Mouse (Mus musculus) midbrain, embryonic 15.5 days (tissue): Measurements from ENCODE around the gene Tespa1. TPM values are rescaled to one million over a fixed set of nuclear protein-coding genes. Genes with fewer than 3 reads are reported as not detected.
"Not testable (repeated sequence)": the region's sequence is repeated elsewhere in the genome, so short reads cannot be mapped to it uniquely, and the experiment has no call there.

ENCODE experiments used
- ATAC-seq: fragments of 200-750 bp; cut with Nextera tagmentation; replicated peaks from 2 replicates; pipeline ENCODE4 v1.8.0; 2017; ENCODE audit warnings: moderate TSS enrichment
- H3K27ac ChIP-seq: fragments of 300-500 bp; sonication (generic); 2 replicates; pipeline ENCODE4 v1.5.1; 2015; ENCODE audit warnings: mild to moderate bottlenecking, inconsistent platforms
- H3K27me3 ChIP-seq: fragments of 300-500 bp; sonication (generic); replicated peaks from 2 replicates; pipeline ENCODE4 v1.6.1; 2015; ENCODE audit warnings: inconsistent platforms
- H3K36me3 ChIP-seq: fragments of 300-500 bp; sonication (generic); replicated peaks from 2 replicates; pipeline ENCODE4 v1.6.1; 2015; ENCODE audit warnings: inconsistent platforms
- H3K4me1 ChIP-seq: fragments of 300-500 bp; sonication (generic); 2 replicates; pipeline ENCODE4 v1.6.1; 2015; ENCODE audit warnings: inconsistent platforms
- H3K4me2 ChIP-seq: fragments of 300-500 bp; sonication (generic); 2 replicates; pipeline ENCODE4 v1.6.1; 2015; ENCODE audit warnings: inconsistent platforms, mild to moderate bottlenecking, moderate library complexity
- H3K4me3 ChIP-seq: fragments of 300-500 bp; sonication (generic); 2 replicates; pipeline ENCODE4 v1.5.1; 2015; ENCODE audit warnings: mild to moderate bottlenecking, inconsistent platforms
- H3K9ac ChIP-seq: fragments of 300-500 bp; sonication (generic); 2 replicates; pipeline ENCODE4 v1.6.1; 2015; ENCODE audit warnings: mild to moderate bottlenecking, inconsistent platforms
- H3K9me3 ChIP-seq: fragments of 300-500 bp; sonication (generic); 2 replicates; pipeline ENCODE4 v1.6.1; 2016; ENCODE audit warnings: inconsistent platforms
- WGBS: fragments of 180-500 bp; shearing (Covaris S2); methylation state at CpG from one replicate; pipeline ENCODE4 v1.1.7; 2015; ENCODE audit warnings: mixed read lengths; 5-methylcytosine and 5-hydroxymethylcytosine counted together
- polyA plus RNA-seq: library from polyadenylated mRNA; unstranded; fragments of >200 nt; fragmentation: Nextera tagmentation; extraction: Ambion mirVana; gene quantifications from 2 replicates; pipeline ENCODE4 v1.2.1, GENCODE M21; 2015

Tespa1 gene
- polyA plus RNA-seq, 1 experiment from 2014 or later: 0.18 TPM

GRCm38 (mm10) chr10:130368384-130368783, 45.7 kb downstream of the Tespa1 start:
- no peaks in the 10 kb centered on the region for H3K9me3 ChIP-seq
- H3K4me2 ChIP-seq: no peak overlapping the region
- H3K4me3 ChIP-seq: no peak overlapping the region
- no peak overlapping the region for H3K9ac ChIP-seq
- no peak overlapping the region for H3K27ac ChIP-seq
- H3K4me1 ChIP-seq: no peaks in the 10 kb centered on the region
- no peaks in the 10 kb centered on the region for H3K36me3 ChIP-seq
- no peaks in the 10 kb centered on the region for H3K27me3 ChIP-seq
- no peak for ATAC-seq

GRCm38 (mm10) chr10:130370005-130370682, 47.5 kb downstream of the Tespa1 start:
- H3K4me3 ChIP-seq: no peak overlapping the region
- H3K4me1 ChIP-seq: no peaks in the 10 kb centered on the region
- no peaks in the 10 kb centered on the region for H3K36me3 ChIP-seq
- H3K9ac ChIP-seq: no peak overlapping the region
- H3K4me2 ChIP-seq: no peak overlapping the region
- WGBS: 90% methylated on average over 2 of the region's 2 CpGs
- no peaks in the 10 kb centered on the region for H3K27me3 ChIP-seq
- ATAC-seq: no peak
- no peak overlapping the region for H3K27ac ChIP-seq
- H3K9me3 ChIP-seq: no peaks in the 10 kb centered on the region

- Histone ChIP-seq H3K36me3 (no peaks in the 10 kb centered on the region), H3K27ac (no peak overlapping the region), H3K4me2 (no peak overlapping the region), H3K9ac (no peak overlapping the region), H3K4me1 (no peaks in the 10 kb centered on the region), H3K27me3 (no peaks in the 10 kb centered on the region), H3K4me3 (no peak overlapping the region), H3K9me3 (no peaks in the 10 kb centered on the region)
- 51% methylated on average over 1 of the region's 1 CpGs for WGBS
- no peak for ATAC-seq
Observed at GRCm38 (mm10) chr10:130371644-130372043, 49.0 kb downstream of the Tespa1 start.

GRCm38 (mm10) chr10:130372491-130373173, 50.0 kb downstream of the Tespa1 start:
- no peak overlapping the region for H3K4me2 ChIP-seq
- 81% methylated on average over 2 of the region's 2 CpGs for WGBS
- no peaks in the 10 kb centered on the region for H3K27me3 ChIP-seq
- no peak for ATAC-seq
- H3K9ac ChIP-seq: no peak overlapping the region
- H3K4me3 ChIP-seq: no peak overlapping the region
- no peak overlapping the region for H3K27ac ChIP-seq
- H3K4me1 ChIP-seq: no peaks in the 10 kb centered on the region
- H3K9me3 ChIP-seq: no peaks in the 10 kb centered on the region
- no peaks in the 10 kb centered on the region for H3K36me3 ChIP-seq

GRCm38 (mm10) chr10:130375145-130375544, 52.5 kb downstream of the Tespa1 start:
- H3K9me3 ChIP-seq: no peaks in the 10 kb centered on the region
- 92% methylated on average over 2 of the region's 2 CpGs for WGBS
- no peak overlapping the region for H3K4me2 ChIP-seq
- no peaks in the 10 kb centered on the region for H3K36me3 ChIP-seq
- no peak overlapping the region for H3K4me3 ChIP-seq
- no peak for ATAC-seq
- H3K27me3 ChIP-seq: no peaks in the 10 kb centered on the region
- H3K4me1 ChIP-seq: no peaks in the 10 kb centered on the region
- no peak overlapping the region for H3K27ac ChIP-seq
- no peak overlapping the region for H3K9ac ChIP-seq

- no peak for ATAC-seq
- no peak within 1 kb of the TSS for H3K9ac ChIP-seq
- H3K36me3 ChIP-seq: no peaks in the 10 kb centered on the region
- H3K4me3 ChIP-seq: no peak within 1 kb of the TSS
- H3K4me1 ChIP-seq: no peaks in the 10 kb centered on the region
- H3K27ac ChIP-seq: no peak within 1 kb of the TSS
- no peak within 1 kb of the TSS for H3K4me2 ChIP-seq
- H3K9me3 ChIP-seq: no peaks in the 10 kb centered on the region
- H3K27me3 ChIP-seq: no peaks in the 10 kb centered on the region
Observed at GRCm38 (mm10) chr10:130394232-130394631, 71.6 kb downstream of the Tespa1 start, which contains the start of gene Vmn2r84. Vmn2r84 (minus strand) TSS chr10:130394332.

GRCm38 (mm10) chr10:130412167-130412698, 89.6 kb downstream of the Tespa1 start:
- H3K27me3 ChIP-seq, H3K4me3 ChIP-seq, H3K36me3 ChIP-seq, H3K27ac ChIP-seq, ATAC-seq, H3K9ac ChIP-seq, H3K4me2 ChIP-seq, H3K9me3 ChIP-seq, H3K4me1 ChIP-seq: not testable (repeated sequence)
- WGBS: 77% methylated on average over 30 of the region's 35 CpGs

Other genes starting within 250 kb of the Tespa1 start
- gene Olfr823, start 207.5 kb upstream of the Tespa1 start, polyA plus RNA-seq: not detected in 2 replicates
- not detected in 2 replicates for gene Olfr824, start 192.9 kb upstream of the Tespa1 start, polyA plus RNA-seq
- gene Olfr825, start 156.1 kb upstream of the Tespa1 start, polyA plus RNA-seq: not detected in 2 replicates
- gene Olfr826, start 138.7 kb upstream of the Tespa1 start, polyA plus RNA-seq: not detected in 2 replicates
- not detected in 2 replicates for gene Olfr827, start 108.5 kb upstream of the Tespa1 start, polyA plus RNA-seq
- gene Neurod4, start 42.6 kb upstream of the Tespa1 start, polyA plus RNA-seq: 1.9 and 2.8 TPM in 2 replicates
- gene Vmn2r84, start 71.5 kb downstream of the Tespa1 start, polyA plus RNA-seq: 0.03 and 0.05 TPM in 2 replicates
- not detected in 2 replicates for gene Vmn2r85, start 106.8 kb downstream of the Tespa1 start, polyA plus RNA-seq
- 0.04 and 0.06 TPM in 2 replicates for gene Vmn2r86, start 133.2 kb downstream of the Tespa1 start, polyA plus RNA-seq
- gene Vmn2r87, start 174.5 kb downstream of the Tespa1 start, polyA plus RNA-seq: 0.10 and 0.23 TPM in 2 replicates